Mouse (Mus musculus) limb, embryonic 10.5 days (tissue): ENCODE measurements at regions not wholly inside any gene's neighbourhood (a gene's known extent, or its start where the extent isn't known, plus 50 kb on each side); places are given as distances from the start of the nearest gene placed in this dataset.
A peak's percentile ranks its signal among the peaks of the same experiment; 100 is the strongest.
"Not testable (repeated sequence)": the region's sequence is repeated elsewhere in the genome, so short reads cannot be mapped to it uniquely, and the experiment has no call there.

ENCODE experiments used
- DNase-seq: peaks from one replicate; pipeline ENCODE4 v3.0.0-alpha.2; 2017; ENCODE audit warnings: low spot score
- H3K27ac ChIP-seq: fragments of 300-500 bp; sonication (generic); 2 replicates; pipeline ENCODE4 v1.5.1; 2016; ENCODE audit warnings: mild to moderate bottlenecking
- H3K27me3 ChIP-seq: fragments of 300-500 bp; sonication (generic); 2 replicates; pipeline ENCODE4 v1.6.1; 2016; ENCODE audit warnings: low read depth, mild to moderate bottlenecking; ENCODE audit not compliant: poor library complexity, severe bottlenecking
- H3K36me3 ChIP-seq: fragments of 300-500 bp; sonication (generic); 2 replicates; pipeline ENCODE4 v1.6.1; 2016; ENCODE audit warnings: mild to moderate bottlenecking, moderate library complexity
- H3K4me1 ChIP-seq: fragments of 300-500 bp; sonication (generic); 2 replicates; pipeline ENCODE4 v1.6.1; 2016
- H3K4me3 ChIP-seq: fragments of 300-500 bp; sonication (generic); 2 replicates; pipeline ENCODE4 v1.5.1; 2016; ENCODE audit warnings: mild to moderate bottlenecking, moderate library complexity
- H3K9me3 ChIP-seq: fragments of 300-500 bp; sonication (generic); replicated peaks from 2 replicates; pipeline ENCODE4 v1.6.1; 2016; ENCODE audit warnings: mild to moderate bottlenecking
- WGBS: fragments of 180-500 bp; shearing (Covaris S2); methylation state at CpG from one replicate; pipeline ENCODE4 v1.1.7; 2016; 5-methylcytosine and 5-hydroxymethylcytosine counted together

DNA sequence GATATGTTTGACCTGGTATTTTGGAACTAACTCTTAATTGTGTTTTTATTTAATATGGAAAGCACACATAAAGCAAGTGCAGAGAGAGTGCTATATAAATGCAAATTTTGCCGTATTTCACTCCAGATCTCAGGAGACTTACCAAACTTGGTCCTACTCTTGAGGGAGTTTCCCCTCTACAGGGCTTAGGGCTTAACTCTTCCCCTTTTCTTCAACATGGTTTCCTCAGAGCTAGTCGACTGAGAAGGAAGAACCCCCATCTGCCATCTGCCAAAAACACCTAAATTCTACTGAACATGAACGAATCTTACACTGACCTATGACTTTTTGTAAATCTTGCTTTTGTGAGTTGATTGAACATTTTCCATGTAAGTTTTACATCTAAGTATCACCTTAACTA, 122.8 kb upstream of the Nebl start:
- WGBS, result 49% methylated on average over 3 of the region's 3 CpGs
- H3K36me3 ChIP-seq, result no peaks in the 10 kb centered on the region
- DNase-seq, result no peak
- H3K27ac ChIP-seq, result no peak overlapping the region
- no peak overlapping the region for H3K4me3 ChIP-seq
- H3K27me3 ChIP-seq, result peaks cover 5% of the 10 kb centered on the region; the same call in 1 of the 2 replicates
- peaks cover 33% of the 10 kb centered on the region for H3K4me1 ChIP-seq
- H3K9me3 ChIP-seq, result no peaks in the 10 kb centered on the region

DNA sequence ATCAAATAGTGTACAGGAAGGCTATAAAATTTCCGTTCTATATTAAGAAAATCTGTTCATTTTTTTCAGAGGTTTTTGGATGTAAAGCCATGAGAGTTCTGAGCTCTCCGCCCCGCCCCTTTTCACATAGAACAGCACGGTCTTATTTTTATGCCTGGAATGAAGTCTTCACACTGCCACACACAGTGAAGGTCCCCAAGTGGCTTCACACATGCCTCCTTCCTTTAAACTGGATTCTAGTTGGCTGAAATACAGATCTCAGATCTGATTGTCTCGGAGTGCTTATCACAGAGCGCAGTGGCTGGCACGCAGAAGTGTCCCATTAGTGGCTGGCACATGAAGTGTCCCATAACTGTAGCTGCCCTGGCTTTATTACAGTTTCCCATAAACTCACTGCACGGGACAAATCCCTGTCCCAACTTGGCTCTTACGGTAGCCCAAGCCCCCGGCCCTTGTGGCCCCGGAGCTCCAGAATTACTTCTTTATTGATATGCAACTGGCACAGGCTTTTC, 122.3 kb upstream of the Nebl start:
- H3K9me3 ChIP-seq, result no peaks in the 10 kb centered on the region
- WGBS, result 33% methylated on average over 11 of the region's 11 CpGs
- no peak for DNase-seq
- no peak overlapping the region for H3K4me3 ChIP-seq
- no peak overlapping the region for H3K27ac ChIP-seq
- no peaks in the 10 kb centered on the region for H3K36me3 ChIP-seq
- H3K27me3 ChIP-seq, result peaks cover 5% of the 10 kb centered on the region; the same call in 1 of the 2 replicates
- H3K4me1 ChIP-seq, result peaks cover 27% of the 10 kb centered on the region

DNA sequence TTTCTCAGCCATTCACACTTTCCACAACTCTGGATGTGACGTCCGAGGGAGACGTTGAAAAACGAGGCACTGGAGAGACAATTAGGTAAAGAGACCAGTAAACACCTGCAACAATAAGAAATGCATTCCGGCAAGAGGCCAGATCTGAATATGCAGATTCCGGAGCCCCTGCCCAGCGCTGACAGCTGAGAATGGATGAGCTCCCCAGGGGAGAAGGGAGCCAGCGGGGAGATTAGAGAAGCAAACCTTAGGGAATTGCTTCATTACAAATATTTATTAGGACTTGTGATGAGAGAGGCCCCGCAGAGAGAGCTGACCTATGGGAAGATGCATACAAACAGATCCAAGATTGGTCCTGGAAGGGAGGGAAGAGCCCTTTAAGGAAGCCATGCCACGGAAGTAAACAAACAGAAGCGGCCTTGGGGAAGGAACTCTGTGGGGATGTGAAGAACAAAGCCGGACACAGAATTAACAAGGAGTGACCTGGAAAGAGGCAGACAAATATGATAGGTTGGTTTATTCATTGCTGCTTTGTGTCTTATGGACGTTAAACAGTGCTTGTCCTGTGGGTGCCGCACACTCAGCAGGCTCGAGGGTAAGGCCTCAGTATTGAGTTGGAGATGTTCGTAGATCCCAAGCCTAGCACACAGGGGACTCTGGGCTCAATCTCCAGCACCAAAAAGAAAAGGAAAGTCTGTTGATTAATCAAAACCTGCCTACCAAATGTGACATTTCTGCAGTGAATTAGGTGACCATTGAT, 121.7 kb upstream of the Nebl start:
- Histone ChIP-seq H3K27ac (no peak overlapping the region), H3K36me3 (no peaks in the 10 kb centered on the region), H3K27me3 (peaks cover 5% of the 10 kb centered on the region; the same call in 1 of the 2 replicates), H3K4me3 (peak overlapping the region; percentile 24), H3K9me3 (no peaks in the 10 kb centered on the region), H3K4me1 (peaks cover 21% of the 10 kb centered on the region)
- no peak for DNase-seq
- WGBS, result 5% methylated on average over 16 of the region's 16 CpGs

DNA sequence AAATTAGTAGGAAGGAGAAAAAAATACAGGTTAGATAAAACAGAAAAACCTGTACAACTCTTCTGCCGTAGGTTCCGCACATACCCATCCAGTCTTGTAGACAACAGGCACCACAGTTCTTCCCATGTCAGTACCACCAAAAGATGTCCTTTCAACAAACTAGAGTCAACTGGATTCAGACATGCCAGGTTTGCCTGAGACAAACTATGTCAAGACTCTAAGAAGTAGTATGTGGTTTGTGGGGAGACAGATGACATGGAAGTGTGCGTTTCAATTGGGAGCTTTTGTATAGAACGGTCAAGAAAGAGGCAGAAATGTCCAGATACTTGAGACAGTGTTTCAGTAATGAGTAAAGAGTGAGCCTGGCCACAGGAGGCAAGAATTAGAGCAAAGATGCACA, 119.5 kb upstream of the Nebl start:
- Histone ChIP-seq H3K36me3 (no peaks in the 10 kb centered on the region), H3K9me3 (no peaks in the 10 kb centered on the region), H3K4me1 (peaks cover 15% of the 10 kb centered on the region), H3K27me3 (peaks cover 5% of the 10 kb centered on the region; the same call in 1 of the 2 replicates), H3K4me3 (no peak overlapping the region), H3K27ac (no peak overlapping the region)
- DNase-seq, result no peak
- WGBS, result 91% methylated on average over 4 of the region's 4 CpGs

DNA sequence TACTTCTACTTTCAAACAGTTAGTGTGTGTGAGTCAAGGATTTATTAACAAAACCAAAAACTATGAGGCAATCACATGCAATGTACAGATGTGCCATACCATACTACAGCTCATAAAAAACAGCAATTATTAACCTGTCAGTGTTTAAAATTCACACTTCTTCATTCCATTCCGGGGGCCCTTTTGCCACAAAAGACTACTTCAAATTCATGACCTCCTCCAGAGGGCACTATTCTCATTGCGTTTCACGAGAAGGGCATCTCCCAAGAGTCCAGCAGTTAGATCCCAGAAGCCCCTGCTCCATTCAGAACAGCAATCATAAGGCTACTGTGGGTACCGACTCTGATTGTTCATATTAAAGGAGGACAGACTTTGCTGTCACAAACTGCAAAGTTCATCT, 118.0 kb upstream of the Nebl start:
- no peaks in the 10 kb centered on the region for H3K9me3 ChIP-seq
- H3K4me1 ChIP-seq, result peaks cover 21% of the 10 kb centered on the region
- H3K27ac ChIP-seq, result no peak overlapping the region
- H3K36me3 ChIP-seq, result no peaks in the 10 kb centered on the region
- 33% methylated on average over 4 of the region's 4 CpGs for WGBS
- peaks cover 5% of the 10 kb centered on the region; the same call in 1 of the 2 replicates for H3K27me3 ChIP-seq
- no peak for DNase-seq
- H3K4me3 ChIP-seq, result no peak overlapping the region

DNA sequence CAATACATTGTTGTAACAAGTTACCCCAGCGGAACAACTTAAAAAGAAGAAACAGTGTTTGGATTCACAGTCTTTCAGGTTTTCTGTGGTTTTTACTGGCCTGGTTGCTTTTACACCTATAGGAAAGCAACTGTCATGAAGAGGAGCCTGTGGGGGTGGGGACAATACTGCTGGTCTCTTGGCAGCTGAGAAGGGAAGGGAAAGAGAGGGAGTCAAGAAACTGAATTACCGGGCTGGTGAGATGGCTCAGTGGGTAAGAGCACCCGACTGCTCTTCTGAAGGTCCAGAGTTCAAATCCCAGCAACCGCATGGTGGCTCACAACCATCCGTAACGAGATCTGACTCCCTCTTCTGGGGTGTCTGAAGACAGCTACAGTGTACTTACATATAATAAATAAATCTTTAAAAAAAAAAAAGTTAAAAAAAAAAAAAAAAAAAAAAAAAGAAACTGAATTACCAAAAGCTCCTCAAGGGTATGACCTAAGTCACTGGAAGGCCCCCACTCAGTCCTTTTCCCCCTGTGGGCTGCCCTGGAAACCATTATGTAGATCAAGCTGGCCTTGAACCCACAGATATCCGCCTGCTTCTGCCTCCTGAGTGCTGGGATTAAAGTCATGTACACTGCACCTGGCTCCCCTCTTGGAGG, 114.3 kb upstream of the Nebl start:
- H3K27ac ChIP-seq, H3K36me3 ChIP-seq, H3K9me3 ChIP-seq, H3K4me1 ChIP-seq, DNase-seq, H3K4me3 ChIP-seq, H3K27me3 ChIP-seq: not testable (repeated sequence)
- 82% methylated on average over 5 of the region's 7 CpGs for WGBS

DNA sequence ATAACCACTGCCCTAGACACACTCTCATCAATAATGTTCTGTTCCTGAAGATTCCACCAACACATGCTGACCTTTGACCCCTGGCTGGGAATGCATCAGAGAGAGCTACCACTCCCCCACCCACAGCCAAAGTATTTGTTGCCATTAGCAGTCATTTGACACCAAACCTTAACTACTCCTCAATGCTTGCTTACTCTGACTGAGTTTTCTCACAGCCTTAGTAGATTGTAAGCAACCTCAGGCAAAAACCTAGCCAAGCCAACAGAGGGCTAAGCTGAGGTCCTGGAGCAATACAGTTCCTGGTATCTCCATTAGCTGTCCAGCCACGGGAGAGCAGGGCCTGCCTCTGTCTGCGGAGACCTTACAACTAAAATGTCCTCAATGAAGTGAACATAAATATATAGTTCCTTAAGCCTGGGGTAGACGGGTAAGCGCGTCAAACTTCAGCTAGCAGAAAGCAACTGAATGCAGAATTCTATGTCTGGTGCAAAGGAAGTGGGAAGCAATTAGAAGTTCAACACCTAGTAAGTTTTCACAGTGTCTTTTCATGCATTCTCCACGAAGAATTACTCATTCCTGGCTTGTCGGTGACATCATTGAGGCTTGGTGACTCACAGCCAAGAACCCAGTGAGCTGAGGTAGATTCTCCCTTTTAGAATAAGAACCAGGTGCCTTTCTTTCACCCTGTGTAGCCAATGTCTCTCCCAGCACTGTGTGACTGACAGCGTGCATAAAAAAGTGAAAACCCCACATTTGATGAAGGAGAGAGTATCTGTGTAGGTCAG, 113.6 kb upstream of the Nebl start:
- Histone ChIP-seq H3K9me3 (no peaks in the 10 kb centered on the region), H3K4me3 (no peak overlapping the region), H3K27me3 (no peaks in the 10 kb centered on the region), H3K36me3 (no peaks in the 10 kb centered on the region), H3K27ac (no peak overlapping the region), H3K4me1 (peaks cover 6% of the 10 kb centered on the region)
- DNase-seq, result no peak
- 73% methylated on average over 8 of the region's 8 CpGs for WGBS

DNA sequence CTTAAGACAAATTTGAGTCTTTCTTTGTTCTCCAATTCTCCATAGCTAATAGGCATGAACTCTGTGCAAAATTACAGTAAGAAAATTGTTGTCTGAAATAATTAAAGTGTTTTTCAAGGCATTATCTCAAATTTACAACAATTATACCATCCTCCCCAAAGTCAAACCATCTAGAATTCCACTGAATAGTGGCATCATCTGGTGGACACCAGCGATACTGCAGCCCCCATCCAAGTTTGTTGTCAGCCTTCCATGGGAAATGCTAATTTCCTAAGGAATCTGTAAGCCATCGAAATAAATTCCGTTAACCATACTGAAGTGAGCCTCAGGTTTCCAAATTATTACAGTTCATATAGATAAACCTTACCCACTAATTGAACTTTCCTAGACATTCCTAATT, 110.7 kb upstream of the Nebl start:
- DNase-seq, result no peak
- 51% methylated on average over 3 of the region's 3 CpGs for WGBS

DNA sequence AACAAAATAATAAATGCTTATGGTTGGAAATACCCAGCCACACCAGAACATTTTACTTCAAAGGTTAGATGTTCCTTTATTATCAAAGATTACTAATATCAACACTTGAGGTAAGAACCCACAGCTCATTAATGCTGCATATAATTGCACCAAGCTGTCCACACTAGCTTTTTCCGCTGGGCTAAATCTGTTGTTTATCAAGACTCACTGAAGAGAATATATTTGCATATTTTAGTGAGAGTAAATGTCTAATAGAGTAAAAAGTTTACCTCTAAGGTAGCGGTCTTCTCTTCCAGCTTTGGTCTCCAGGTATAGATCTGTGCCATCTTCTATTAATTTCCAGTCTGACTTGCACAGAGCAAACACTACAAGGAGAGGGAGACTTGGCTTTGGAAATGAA, 110.3 kb upstream of the Nebl start:
- WGBS, result 97% methylated on average over 2 of the region's 2 CpGs

More for the DNA sequence above, 110.7 kb upstream of the Nebl start:
- no peaks in the 10 kb centered on the region for H3K36me3 ChIP-seq
- H3K27me3 ChIP-seq, result no peaks in the 10 kb centered on the region
- no peak overlapping the region for H3K4me3 ChIP-seq
- no peaks in the 10 kb centered on the region for H3K9me3 ChIP-seq
- H3K4me1 ChIP-seq, result peaks cover 14% of the 10 kb centered on the region
- no peak overlapping the region for H3K27ac ChIP-seq

DNA sequence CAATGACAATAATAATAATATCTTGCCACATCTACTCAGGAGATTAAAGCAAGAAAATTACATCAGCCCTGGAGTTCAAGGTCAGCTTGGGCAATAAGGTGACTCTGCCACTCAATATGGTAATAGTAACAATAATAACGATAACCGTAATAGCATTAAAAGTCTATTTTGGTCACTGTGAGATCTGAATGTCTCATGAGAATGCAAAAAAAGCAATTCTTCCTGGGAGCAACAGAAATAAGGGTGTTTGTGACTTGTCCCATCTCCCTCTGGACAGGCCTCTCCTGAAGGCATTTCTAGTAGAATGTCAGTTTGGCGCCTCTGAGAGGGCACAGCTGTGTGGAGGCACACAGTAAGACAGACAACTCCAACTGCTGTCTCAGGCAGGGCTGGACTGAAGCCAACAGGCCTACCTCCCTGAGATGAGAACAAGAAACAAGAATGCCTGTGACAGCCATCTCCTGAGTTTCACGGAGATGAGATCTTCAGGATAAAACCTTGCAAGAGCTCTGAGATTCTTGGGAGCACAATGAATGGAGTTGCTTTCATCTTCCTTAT, 109.8 kb upstream of the Nebl start:
- 90% methylated on average over 4 of the region's 4 CpGs for WGBS
- peaks cover 14% of the 10 kb centered on the region for H3K4me1 ChIP-seq
- H3K4me3 ChIP-seq, result no peak overlapping the region
- H3K9me3 ChIP-seq, result no peaks in the 10 kb centered on the region
- no peaks in the 10 kb centered on the region for H3K36me3 ChIP-seq
- H3K27ac ChIP-seq, result no peak overlapping the region
- H3K27me3 ChIP-seq, result no peaks in the 10 kb centered on the region
- no peak for DNase-seq

More for the DNA sequence above, 110.3 kb upstream of the Nebl start:
- H3K36me3 ChIP-seq, result no peaks in the 10 kb centered on the region
- DNase-seq, result no peak
- no peaks in the 10 kb centered on the region for H3K27me3 ChIP-seq
- H3K9me3 ChIP-seq, result no peaks in the 10 kb centered on the region
- no peak overlapping the region for H3K4me3 ChIP-seq
- no peak overlapping the region for H3K27ac ChIP-seq
- peaks cover 14% of the 10 kb centered on the region for H3K4me1 ChIP-seq

DNA sequence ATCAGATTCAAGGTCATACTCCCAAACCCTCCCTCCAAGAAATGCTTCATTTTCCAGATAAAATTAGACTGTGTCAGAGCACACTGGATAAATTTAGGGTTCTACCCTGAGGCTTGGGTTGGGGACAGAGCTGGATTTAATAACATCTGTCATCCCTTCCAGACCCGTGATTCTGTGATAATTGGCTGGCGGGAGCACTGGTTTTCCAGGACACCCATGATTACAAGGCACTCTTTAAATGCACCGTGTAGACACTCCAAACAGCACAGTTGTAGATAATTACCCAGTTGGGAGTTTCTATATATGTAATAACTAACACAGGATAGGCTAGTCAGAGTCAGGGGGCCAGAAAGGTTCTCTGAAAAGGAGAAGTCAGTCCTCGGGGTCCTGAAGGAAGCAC, 108.4 kb upstream of the Nebl start:
- no peak overlapping the region for H3K4me3 ChIP-seq
- 78% methylated on average over 4 of the region's 4 CpGs for WGBS
- no peak overlapping the region for H3K27ac ChIP-seq
- no peak for DNase-seq
- peaks cover 9% of the 10 kb centered on the region for H3K4me1 ChIP-seq
- H3K9me3 ChIP-seq, result no peaks in the 10 kb centered on the region
- H3K27me3 ChIP-seq, result no peaks in the 10 kb centered on the region
- H3K36me3 ChIP-seq, result no peaks in the 10 kb centered on the region

DNA sequence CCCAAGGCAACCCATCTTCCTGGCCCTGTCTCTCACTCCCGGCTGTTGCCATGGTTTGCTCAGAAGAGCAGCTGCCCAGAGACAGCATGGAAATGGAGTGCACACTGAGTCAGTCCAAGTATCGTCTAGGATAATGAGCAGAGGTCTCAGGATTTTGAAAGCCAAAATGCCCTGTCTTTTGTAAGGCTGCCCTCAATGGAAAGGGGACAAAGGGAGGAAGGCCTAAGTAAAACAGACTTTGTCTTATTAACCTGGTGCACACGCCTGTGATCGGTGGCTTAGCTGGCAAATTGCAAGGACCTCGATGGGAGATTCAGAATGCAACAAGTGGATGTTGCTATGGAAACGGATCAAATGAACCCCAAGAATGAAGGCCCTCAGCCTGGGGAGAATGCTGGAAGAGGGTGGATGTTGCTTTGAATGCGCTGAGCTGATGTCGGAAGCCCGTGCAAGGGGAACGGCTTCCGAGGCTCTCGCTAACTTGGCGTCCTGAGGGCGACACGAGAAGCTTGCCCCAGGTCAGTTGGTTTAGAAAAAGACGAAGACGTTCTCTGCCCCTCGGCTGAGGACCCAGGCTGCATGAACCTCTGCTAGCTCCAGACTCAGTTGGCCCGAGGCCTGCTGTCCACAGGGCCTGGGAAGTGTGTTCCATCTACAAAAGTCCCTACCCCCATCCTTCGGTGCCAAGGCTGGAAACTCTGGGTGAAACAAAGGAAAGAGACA, 107.8 kb upstream of the Nebl start:
- Histone ChIP-seq H3K4me3 (no peak overlapping the region), H3K27me3 (no peaks in the 10 kb centered on the region), H3K27ac (no peak overlapping the region), H3K36me3 (no peaks in the 10 kb centered on the region), H3K9me3 (no peaks in the 10 kb centered on the region), H3K4me1 (peaks cover 8% of the 10 kb centered on the region; the same call in 1 of the 2 replicates)
- WGBS, result 92% methylated on average over 20 of the region's 20 CpGs
- no peak for DNase-seq
